Mouse (Mus musculus): ENCODE data around the gene Gm595. TPM values are rescaled to one million over a fixed set of nuclear protein-coding genes. Genes with fewer than 3 reads are reported as not detected.

The Gm595 gene
- polyA plus RNA-seq, 1 experiment = not detected

- TF ChIP-seq MAX (IDR thresholded peaks at IDR 0.05; ENCODE audit: low read depth) (no peak), MYOD1 (IDR thresholded peaks at IDR 0.05; ENCODE audit: control insufficient read depth in 1 of 3, insufficient read length in 2 of 3, low read depth in 2 of 3) (no peak), TCF3 (IDR thresholded peaks at IDR 0.05; ENCODE audit: insufficient read length, low read depth) (no peak), SRF (IDR thresholded peaks at IDR 0.05; ENCODE audit: control insufficient read depth, insufficient read length, low read depth) (no peak), REST (IDR thresholded peaks at IDR 0.05; ENCODE audit: insufficient read depth, insufficient read length) (no peak), POLR2AphosphoS2 (IDR thresholded peaks at IDR 0.05; ENCODE audit: insufficient read length, low read depth) (no peak), USF1 (IDR thresholded peaks at IDR 0.05; ENCODE audit: low read depth) (no peak), E2F4 (IDR thresholded peaks at IDR 0.05; ENCODE audit: insufficient read depth) (no peak), POLR2A (IDR thresholded peaks at IDR 0.05; ENCODE audit: insufficient read length, low read depth) (no peak), TCF12 (IDR thresholded peaks at IDR 0.05; ENCODE audit: insufficient read depth, poor library complexity, severe bottlenecking) (no peak), MYOG (IDR thresholded peaks at IDR 0.05; ENCODE audit: control insufficient read depth in 1 of 3, insufficient read depth in 1 of 3, insufficient read length in 2 of 3, low read depth in 2 of 3) (no peak), CEBPB (IDR thresholded peaks at IDR 0.05; ENCODE audit: insufficient read depth, poor library complexity, severe bottlenecking) (no peak)
- no peak overlapping the region for H3ac ChIP-seq (ENCODE audit: control insufficient read depth, insufficient read length)
- H3K79me2 ChIP-seq (ENCODE audit: control insufficient read depth, insufficient read depth) = no peaks in the 10 kb centered on the region
- no peak overlapping the region for H3K4me3 ChIP-seq
- H3K4me2 ChIP-seq (ENCODE audit: low read depth) = no peak overlapping the region
- H3K27me3 ChIP-seq (ENCODE audit: control insufficient read depth, insufficient read depth, insufficient read length) = no peaks in the 10 kb centered on the region
- no peaks in the 10 kb centered on the region for H3K36me3 ChIP-seq (ENCODE audit: control insufficient read depth, insufficient read depth)
Measured at GRCm38 (mm10) chrX:48893946-48894345, 16.4 kb upstream of the Gm595 start.

GRCm38 (mm10) chrX:48890259-48890658, 12.7 kb upstream of the Gm595 start:
- Histone ChIP-seq H3K36me3 (ENCODE audit: control insufficient read depth, insufficient read depth) (no peaks in the 10 kb centered on the region), H3K4me3 (no peak overlapping the region), H3K27me3 (ENCODE audit: control insufficient read depth, insufficient read depth, insufficient read length) (no peaks in the 10 kb centered on the region), H3ac (ENCODE audit: control insufficient read depth, insufficient read length) (no peak overlapping the region), H3K79me2 (ENCODE audit: control insufficient read depth, insufficient read depth) (no peaks in the 10 kb centered on the region), H3K4me2 (ENCODE audit: low read depth) (no peak overlapping the region)
- TF ChIP-seq SRF (IDR thresholded peaks at IDR 0.05; ENCODE audit: control insufficient read depth, insufficient read length, low read depth) (no peak), TCF12 (IDR thresholded peaks at IDR 0.05; ENCODE audit: insufficient read depth, poor library complexity, severe bottlenecking) (no peak), USF1 (IDR thresholded peaks at IDR 0.05; ENCODE audit: low read depth) (no peak), MAX (IDR thresholded peaks at IDR 0.05; ENCODE audit: low read depth) (no peak), MYOG (IDR thresholded peaks at IDR 0.05; ENCODE audit: control insufficient read depth in 1 of 3, insufficient read depth in 1 of 3, insufficient read length in 2 of 3, low read depth in 2 of 3) (no peak), MYOD1 (IDR thresholded peaks at IDR 0.05; ENCODE audit: control insufficient read depth in 1 of 3, insufficient read length in 2 of 3, low read depth in 2 of 3) (no peak), TCF3 (IDR thresholded peaks at IDR 0.05; ENCODE audit: insufficient read length, low read depth) (no peak)

GRCm38 (mm10) chrX:48884615-48885014, 7.1 kb upstream of the Gm595 start:
- TF ChIP-seq MYOD1 (IDR thresholded peaks at IDR 0.05; ENCODE audit: control insufficient read depth in 1 of 3, insufficient read length in 2 of 3, low read depth in 2 of 3) = no peak
- no peak for TF ChIP-seq E2F4 (IDR thresholded peaks at IDR 0.05; ENCODE audit: insufficient read depth)
- TF ChIP-seq POLR2A (IDR thresholded peaks at IDR 0.05; ENCODE audit: insufficient read length, low read depth) = no peak
- no peak for TF ChIP-seq SRF (IDR thresholded peaks at IDR 0.05; ENCODE audit: control insufficient read depth, insufficient read length, low read depth)
- TF ChIP-seq POLR2AphosphoS2 (IDR thresholded peaks at IDR 0.05; ENCODE audit: insufficient read length, low read depth) = no peak
- no peak overlapping the region for H3K4me2 ChIP-seq (ENCODE audit: low read depth)
- no peak overlapping the region for H3ac ChIP-seq (ENCODE audit: control insufficient read depth, insufficient read length)
- no peak overlapping the region for H3K4me3 ChIP-seq
- no peaks in the 10 kb centered on the region for H3K36me3 ChIP-seq (ENCODE audit: control insufficient read depth, insufficient read depth)
- H3K27me3 ChIP-seq (ENCODE audit: control insufficient read depth, insufficient read depth, insufficient read length) = no peaks in the 10 kb centered on the region
- H3K79me2 ChIP-seq (ENCODE audit: control insufficient read depth, insufficient read depth) = no peaks in the 10 kb centered on the region

Other genes with a start within 250 kb of the Gm595 start
- not detected for gene Gpr119, start 203.2 kb downstream of the Gm595 start, polyA plus RNA-seq (2012; fragmentation: generic; extraction: Trizol)
- 3.7 TPM for gene Rbmx2, start 182.7 kb downstream of the Gm595 start, polyA plus RNA-seq (2012; fragmentation: generic; extraction: Trizol)

All from myocyte (in vitro differentiated cells).